Mouse (Mus musculus): ENCODE measurements around the gene Rassf6.

GRCm38 (mm10) chr5:90677560-90677959 is 37.1 kb upstream of the Rassf6 start:
- TF ChIP-seq USF1 (IDR thresholded peaks at IDR 0.05; ENCODE audit: low read depth) (no peak), CTCF (IDR thresholded peaks at IDR 0.05; ENCODE audit: control insufficient read depth, insufficient read depth, insufficient read length) (no peak), MAX (IDR thresholded peaks at IDR 0.05) (no peak), CEBPB (IDR thresholded peaks at IDR 0.05; ENCODE audit: low read depth) (no peak), MYOG (IDR thresholded peaks at IDR 0.05; ENCODE audit: control insufficient read depth, extremely low read depth, insufficient read length) (no peak), MYOD1 (IDR thresholded peaks at IDR 0.05; ENCODE audit: control insufficient read depth, insufficient read length, low read depth) (no peak), FOSL1 (IDR thresholded peaks at IDR 0.05; ENCODE audit: insufficient read depth, low read length, poor library complexity, severe bottlenecking) (no peak)

Measured in C2C12 (cell line).